Comparison of ENCODE assay signal across 18 mouse cellular contexts in the genomic region with DNA sequence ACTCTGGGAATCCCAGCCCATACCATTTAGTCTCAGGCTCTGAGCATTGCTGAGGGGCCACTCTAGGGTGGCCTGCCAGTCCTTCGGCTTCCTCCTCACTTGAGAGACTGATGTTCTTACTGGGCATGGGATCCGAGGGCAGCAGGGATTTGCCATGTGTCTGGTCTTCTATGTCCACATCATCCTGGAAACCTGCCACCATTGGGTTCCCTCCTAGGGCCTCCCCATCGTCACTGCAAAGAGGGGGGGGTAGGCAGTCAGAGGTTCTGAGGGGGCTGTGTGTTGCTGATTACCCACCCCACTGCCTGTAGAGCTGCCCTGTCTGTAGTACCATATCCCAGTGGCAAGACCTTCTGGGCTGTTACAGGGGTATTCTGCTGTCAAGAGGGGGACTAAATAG. TPM values are rescaled to one million over a fixed set of nuclear protein-coding genes. Genes with fewer than 3 reads are reported as not detected.
DNase-seq lines count a peak whose midpoint lies in the region; ATAC-seq and TF ChIP-seq lines count a peak whose summit lies in the region.
"Had no signal": no experiment of that assay in that cellular context is flagged by ENCODE, and none has a peak within 500 bp of the region (broad histone marks: within the 10 kb centered on the region; RNA-seq: fewer than 3 reads in every experiment).

No protein-coding gene starts in this region.

- intact Hi-C loops in gastrocnemius, adult 2 months (cut with DNase I), result no loop called here

- TF ChIP-seq CTCF in gastrocnemius, adult 2 months (IDR thresholded peaks at IDR 0.05), result no peak

- no peak for ATAC-seq in cerebellum, adult (ENCODE audit: insufficient number of reproducible peaks, low FRiP score, low TSS enrichment)
- ATAC-seq: forebrain, embryonic 14.5 days; intestine, embryonic 16.5 days had no signal

- no peak overlapping the region for H3K27ac ChIP-seq in gastrocnemius, adult 2 months
- H3K27ac ChIP-seq: embryonic facial prominence, embryonic 15.5 days; forebrain, embryonic 10.5 days; heart, adult 2 months; heart, embryonic 15.5 days; hindbrain, embryonic 15.5 days had no signal

- no peak overlapping the region for H3K4me3 ChIP-seq in gastrocnemius, adult 2 months
- H3K4me3 ChIP-seq: embryonic facial prominence, embryonic 15.5 days; erythroblast, embryonic 14.5 days; forebrain, embryonic 10.5 days; heart, adult 2 months; heart, embryonic 15.5 days; hindbrain, embryonic 15.5 days had no signal

- DNase-seq in cerebellum, adult 11 months, result peak; percentile 33
- peak; percentile 13 for DNase-seq in gastrocnemius, adult 2 months
- DNase-seq in gastrocnemius, adult 18-20 months (ENCODE audit: low spot score), result no peak
- peak; percentile 16 for DNase-seq in right cerebral cortex, postnatal 14 days
- no peak for DNase-seq in right cerebral cortex, postnatal 36 days (ENCODE audit: low spot score in 2 of 2)
- DNase-seq in layer of hippocampus, postnatal 10 days (ENCODE audit: low spot score in 2 of 2), result no peak
- DNase-seq: adrenal gland, postnatal 25 days; embryo, embryonic 11 days; gastrocnemius, postnatal 14 days had no signal

RNA-seq across cellular contexts. Expression of gene Ajm1, which starts 4.0 kb away (rescaled TPM):
- total RNA-seq in gastrocnemius, adult 2 months (2021), result not detected
- total RNA-seq in gastrocnemius, adult 18-20 months (2021), result not detected
- 10 to 100 TPM; 82.7 to 84.8 TPM for total RNA-seq in layer of hippocampus, postnatal 10 days (2021)

RNA-seq across cellular contexts. Expression of gene Phpt1, which starts 10.6 kb away (rescaled TPM):
- total RNA-seq in gastrocnemius, adult 2 months (2021), result 10 to 100 TPM; 52.7 to 64.7 TPM
- total RNA-seq in gastrocnemius, adult 18-20 months (2021), result 10 to 100 TPM; 54.6 to 57.5 TPM
- total RNA-seq in layer of hippocampus, postnatal 10 days (2021), result 10 to 100 TPM; 94.5 to 99.8 TPM

RNA-seq across cellular contexts. Expression of gene Mamdc4, which starts 11.0 kb away (rescaled TPM):
- total RNA-seq in gastrocnemius, adult 2 months (2021), result 1 to 10 TPM; 1.6 to 4.0 TPM
- under 1 TPM; 0.12 to 0.34 TPM for total RNA-seq in gastrocnemius, adult 18-20 months (2021)
- total RNA-seq in layer of hippocampus, postnatal 10 days (2021), result 1 to 10 TPM; 1.0 to 5.4 TPM

RNA-seq across cellular contexts. Expression of gene Rabl6, which starts 22.7 kb away (rescaled TPM):
- total RNA-seq in gastrocnemius, adult 2 months (2021), result 10 to 100 TPM; 85.6 to 95.2 TPM
- total RNA-seq in gastrocnemius, adult 18-20 months (2021), result 10 to 100 TPM; 75.3 to 82.5 TPM
- 10 to 100 TPM; 84.7 to 96.9 TPM for total RNA-seq in layer of hippocampus, postnatal 10 days (2021)

RNA-seq across cellular contexts. Expression of gene Edf1, which starts 28.0 kb away (rescaled TPM):
- total RNA-seq in gastrocnemius, adult 2 months (2021), result 100 to 1,000 TPM; 152 to 179 TPM
- total RNA-seq in gastrocnemius, adult 18-20 months (2021), result 100 to 1,000 TPM; 179 to 182 TPM
- total RNA-seq in layer of hippocampus, postnatal 10 days (2021), result 100 to 1,000 TPM; 232 to 242 TPM

Comparison
In these comparisons a context has a peak if more than half of its experiments do, and no peak if none do; other contexts are left out.
1. DNase-seq: peak in cerebellum, adult 11 months (single experiment), gastrocnemius, adult 2 months (single experiment) and right cerebral cortex, postnatal 14 days (single experiment); none in gastrocnemius, adult 18-20 months (single experiment), right cerebral cortex, postnatal 36 days (0 of 2) and layer of hippocampus, postnatal 10 days (0 of 2).
2. RNA of gene Ajm1, which starts 4.0 kb away (total RNA-seq): 82.7 to 84.8 TPM in layer of hippocampus, postnatal 10 days; not detected in gastrocnemius, adult 2 months and not detected in gastrocnemius, adult 18-20 months; every median in the first group is over 10 times any median in the second.